1 mouse cellular context compared by ENCODE assay signal in genomic region chr6:147013546-147013945, GRCm38 (mm10).
TF ChIP-seq lines count a peak whose summit lies in the region.

No protein-coding gene starts in this region.

TF ChIP-seq in MEL, 35 proteins besides CTCF, POLR2A, EP300 and RAD21:
- TF ChIP-seq ELF1 (IDR thresholded peaks at IDR 0.05; ENCODE audit: low read depth, low read length), result no peak
- peak; percentile 55 for TF ChIP-seq SMC3 (IDR thresholded peaks at IDR 0.05; ENCODE audit: low read depth, low read length)
- TF ChIP-seq USF2 (IDR thresholded peaks at IDR 0.05; ENCODE audit: borderline replicate concordance in 1 of 2, insufficient read depth in 1 of 2, low read depth in 1 of 2, low read length in 2 of 2), result no peak
- TF ChIP-seq ZC3H11A (IDR thresholded peaks at IDR 0.05; ENCODE audit: low read depth, low read length), result 0 out of 2 replicates have a peak, but pooled peaks have one; percentile 21
- TF ChIP-seq ZMIZ1 (IDR thresholded peaks at IDR 0.05; ENCODE audit: low read depth, low read length), result no peak
